Mouse (Mus musculus): ENCODE results near the gene Wipf2. TPM values are rescaled to one million over a fixed set of nuclear protein-coding genes. Genes with fewer than 3 reads are reported as not detected.

Wipf2 gene
- total and polyA plus RNA-seq, 3 experiments, result 3.1 to 25.4 (median 23.9) TPM

DNA sequence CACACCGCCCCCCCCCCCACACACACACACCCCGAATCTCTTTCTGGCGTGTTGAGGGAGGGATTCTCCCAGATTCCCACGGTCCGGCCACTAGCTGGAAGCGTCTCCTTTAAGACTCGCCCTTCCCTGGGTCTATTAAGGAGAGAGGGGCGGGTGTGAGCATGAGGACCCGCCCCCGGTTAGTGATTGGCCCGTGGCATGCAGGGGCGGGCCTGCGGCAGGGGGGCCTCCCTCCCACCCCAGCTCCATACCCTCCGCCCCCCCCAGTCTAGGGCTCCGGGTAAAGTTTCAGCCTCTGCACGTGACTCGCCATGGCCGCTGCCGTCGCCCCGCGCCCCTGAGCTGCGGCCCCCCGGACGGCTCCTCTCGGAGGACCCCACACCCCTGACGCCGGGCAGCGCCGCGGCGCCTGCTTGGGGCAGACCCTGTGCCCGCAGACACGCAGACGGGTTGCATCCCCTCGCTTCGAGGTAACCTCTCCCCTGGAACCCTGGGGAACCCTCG lies 74.0 kb downstream of the Wipf2 start:
- H3K4me1 ChIP-seq (ENCODE audit: insufficient read depth, low read depth, low read length), result peaks cover 87% of the 10 kb centered on the region
- H3K4me3 ChIP-seq (ENCODE audit: low read depth, low read length), result peak overlapping the region; percentile 81
- H3K36me3 ChIP-seq (replicated peaks), result peaks cover 21% of the 10 kb centered on the region
- H3K27me3 ChIP-seq (ENCODE audit: insufficient read depth, low read length), result peaks cover 21% of the 10 kb centered on the region
- H3K9me3 ChIP-seq (replicated peaks), result no peaks in the 10 kb centered on the region
- peak; percentile 97 for DNase-seq (ENCODE audit: low spot score)
- peak; percentile 79 for ATAC-seq (ENCODE audit: extremely low read depth, insufficient number of reproducible peaks, low FRiP score, poor library complexity, severe bottlenecking)
- TF ChIP-seq POLR2AphosphoS5 (IDR thresholded peaks at IDR 0.05; ENCODE audit: insufficient replicate concordance, low read depth, low read length) (no peak), GATA2 (IDR thresholded peaks at IDR 0.05; ENCODE audit: borderline replicate concordance, low read depth, low read length) (no peak), CTCF (IDR thresholded peaks at IDR 0.05; ENCODE audit: low read depth, low read length) (no peak), GATA1 (IDR thresholded peaks at IDR 0.05; ENCODE audit: borderline replicate concordance, low read length) (no peak), TAL1 (conservative IDR thresholded peaks at IDR 0.05; ENCODE audit: low read depth, low read length) (no peak)

DNA sequence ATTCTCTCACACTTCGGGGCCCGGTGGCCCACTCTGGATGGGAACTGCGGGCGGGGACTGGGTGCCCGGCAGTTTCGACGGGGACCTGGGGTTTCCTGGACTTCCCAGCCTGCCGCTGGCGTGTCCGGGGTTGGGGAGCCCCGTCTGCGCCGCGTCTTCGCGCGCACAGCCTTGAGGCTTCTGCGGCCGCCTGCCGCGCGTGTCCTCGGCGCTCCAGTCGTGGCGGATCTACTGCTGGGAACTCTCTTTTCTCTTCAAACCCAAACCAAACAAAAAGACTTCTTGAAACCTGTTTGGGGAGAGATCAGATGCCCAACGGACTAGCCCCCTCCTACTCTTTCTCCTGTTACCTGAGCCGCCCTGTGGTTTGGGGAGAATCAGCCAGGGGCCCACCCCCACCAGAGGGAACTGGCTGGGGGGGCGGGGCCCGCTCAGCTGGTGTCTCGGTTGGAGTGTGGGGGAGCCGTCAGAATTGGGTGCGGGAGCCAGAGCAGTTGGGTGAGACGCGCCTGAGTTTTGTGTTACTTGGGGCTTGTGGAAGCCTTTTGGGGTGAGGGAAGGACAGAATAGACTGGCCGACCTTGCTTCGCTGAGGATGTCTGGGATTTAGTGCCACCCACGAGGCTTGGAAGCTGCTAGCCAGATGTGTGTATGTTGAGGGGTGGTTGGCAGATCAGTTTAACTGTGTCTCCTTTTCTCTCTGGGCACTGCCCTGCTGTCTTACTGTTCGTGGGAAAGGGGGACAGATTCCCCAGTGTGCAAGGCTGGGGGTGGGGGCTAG lies 74.7 kb downstream of the Wipf2 start:
- peaks cover 87% of the 10 kb centered on the region for H3K4me1 ChIP-seq (ENCODE audit: insufficient read depth, low read depth, low read length)
- H3K4me3 ChIP-seq (ENCODE audit: low read depth, low read length), result peak overlapping the region; percentile 81
- no peaks in the 10 kb centered on the region for H3K9me3 ChIP-seq (replicated peaks)
- ATAC-seq (ENCODE audit: extremely low read depth, insufficient number of reproducible peaks, low FRiP score, poor library complexity, severe bottlenecking) (no peak), DNase-seq (ENCODE audit: low spot score) (peak; percentile 55)
- H3K27me3 ChIP-seq (ENCODE audit: insufficient read depth, low read length), result peaks cover 19% of the 10 kb centered on the region
- H3K36me3 ChIP-seq (replicated peaks), result peaks cover 26% of the 10 kb centered on the region
- TF ChIP-seq GATA2 (IDR thresholded peaks at IDR 0.05; ENCODE audit: borderline replicate concordance, low read depth, low read length) (no peak), TAL1 (conservative IDR thresholded peaks at IDR 0.05; ENCODE audit: low read depth, low read length) (no peak), POLR2AphosphoS5 (IDR thresholded peaks at IDR 0.05; ENCODE audit: insufficient replicate concordance, low read depth, low read length) (no peak), CTCF (IDR thresholded peaks at IDR 0.05; ENCODE audit: low read depth, low read length) (no peak), GATA1 (IDR thresholded peaks at IDR 0.05; ENCODE audit: borderline replicate concordance, low read length) (no peak)

DNA sequence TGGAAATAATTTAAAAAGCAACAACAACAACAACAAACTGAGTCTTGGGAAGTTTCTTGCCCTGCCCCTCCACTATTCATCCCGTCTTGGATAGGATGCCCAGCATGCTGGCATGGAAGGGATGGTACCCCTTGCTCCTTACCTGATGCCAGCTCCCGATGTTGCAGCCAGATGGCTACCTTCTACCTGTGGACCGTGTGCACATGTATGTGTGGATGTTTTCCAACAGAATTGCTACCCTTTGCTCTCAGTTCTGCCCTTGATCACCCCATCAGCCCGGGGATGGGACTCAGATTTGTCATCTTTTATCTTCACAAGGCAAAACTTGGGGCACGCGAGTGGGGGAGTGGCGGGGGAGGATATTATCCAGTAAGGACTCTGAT lies 75.3 kb downstream of the Wipf2 start:
- no peak for ATAC-seq (ENCODE audit: extremely low read depth, insufficient number of reproducible peaks, low FRiP score, poor library complexity, severe bottlenecking)
- TF ChIP-seq POLR2AphosphoS5 (IDR thresholded peaks at IDR 0.05; ENCODE audit: insufficient replicate concordance, low read depth, low read length) (no peak), CTCF (IDR thresholded peaks at IDR 0.05; ENCODE audit: low read depth, low read length) (no peak), GATA1 (IDR thresholded peaks at IDR 0.05; ENCODE audit: borderline replicate concordance, low read length) (no peak), GATA2 (IDR thresholded peaks at IDR 0.05; ENCODE audit: borderline replicate concordance, low read depth, low read length) (no peak), TAL1 (conservative IDR thresholded peaks at IDR 0.05; ENCODE audit: low read depth, low read length) (no peak)
- peak overlapping the region; percentile 81 for H3K4me3 ChIP-seq (ENCODE audit: low read depth, low read length)
- peaks cover 31% of the 10 kb centered on the region for H3K36me3 ChIP-seq (replicated peaks)
- no peaks in the 10 kb centered on the region for H3K9me3 ChIP-seq (replicated peaks)
- peaks cover 88% of the 10 kb centered on the region for H3K4me1 ChIP-seq (ENCODE audit: insufficient read depth, low read depth, low read length)
- peaks cover 15% of the 10 kb centered on the region for H3K27me3 ChIP-seq (ENCODE audit: insufficient read depth, low read length)
- no peak for DNase-seq (ENCODE audit: low spot score)

DNA sequence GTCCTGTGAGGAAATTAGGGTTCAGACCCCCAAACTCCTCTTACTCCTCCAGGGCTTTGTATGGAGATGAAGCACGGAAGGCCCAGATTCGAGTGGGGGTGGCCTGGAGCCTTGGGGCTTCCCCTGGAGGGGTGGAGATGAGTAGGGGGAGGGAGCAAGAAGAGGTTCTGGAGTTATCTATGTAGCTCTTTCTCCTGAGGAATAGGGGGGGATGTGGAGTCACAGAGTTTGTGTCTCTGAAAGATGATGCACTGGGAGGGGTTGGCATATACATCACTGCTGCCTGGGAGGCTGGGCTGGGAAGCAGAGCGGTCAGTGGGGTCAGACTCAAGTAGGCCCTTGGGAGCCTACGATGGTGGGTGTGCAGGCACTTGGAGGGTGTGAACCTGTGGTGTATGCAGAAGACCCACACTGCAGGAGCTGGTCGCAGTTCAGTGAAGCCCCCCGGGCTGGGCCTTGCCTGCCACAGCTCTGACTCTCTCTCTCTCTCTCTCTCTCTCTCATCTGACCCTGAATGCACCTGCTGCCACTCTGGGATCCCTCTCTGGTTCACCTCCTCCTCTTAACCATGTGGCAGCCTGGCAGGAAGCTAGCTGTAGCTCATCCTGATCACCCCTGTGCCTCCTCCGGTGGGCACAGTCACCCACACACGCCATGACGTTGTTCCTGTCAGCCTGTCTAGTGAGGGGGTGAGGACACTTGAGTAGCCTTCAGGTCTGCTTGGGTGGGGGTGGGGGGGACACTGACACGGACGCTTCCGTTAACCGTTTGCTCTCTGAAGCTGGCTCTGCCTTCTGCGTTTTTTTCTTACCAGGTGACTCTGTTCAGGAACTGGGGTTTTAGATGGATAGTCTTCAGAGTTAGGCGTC lies 75.9 kb downstream of the Wipf2 start:
- peaks cover 33% of the 10 kb centered on the region for H3K36me3 ChIP-seq (replicated peaks)
- TF ChIP-seq GATA1 (IDR thresholded peaks at IDR 0.05; ENCODE audit: borderline replicate concordance, low read length) (no peak), CTCF (IDR thresholded peaks at IDR 0.05; ENCODE audit: low read depth, low read length) (no peak), POLR2AphosphoS5 (IDR thresholded peaks at IDR 0.05; ENCODE audit: insufficient replicate concordance, low read depth, low read length) (no peak), TAL1 (conservative IDR thresholded peaks at IDR 0.05; ENCODE audit: low read depth, low read length) (no peak), GATA2 (IDR thresholded peaks at IDR 0.05; ENCODE audit: borderline replicate concordance, low read depth, low read length) (no peak)
- H3K27me3 ChIP-seq (ENCODE audit: insufficient read depth, low read length), result peaks cover 15% of the 10 kb centered on the region
- H3K4me3 ChIP-seq (ENCODE audit: low read depth, low read length), result peak overlapping the region; percentile 81
- H3K4me1 ChIP-seq (ENCODE audit: insufficient read depth, low read depth, low read length), result peaks cover 90% of the 10 kb centered on the region
- no peak for DNase-seq (ENCODE audit: low spot score)
- no peak for ATAC-seq (ENCODE audit: extremely low read depth, insufficient number of reproducible peaks, low FRiP score, poor library complexity, severe bottlenecking)
- H3K9me3 ChIP-seq (replicated peaks), result no peaks in the 10 kb centered on the region

DNA sequence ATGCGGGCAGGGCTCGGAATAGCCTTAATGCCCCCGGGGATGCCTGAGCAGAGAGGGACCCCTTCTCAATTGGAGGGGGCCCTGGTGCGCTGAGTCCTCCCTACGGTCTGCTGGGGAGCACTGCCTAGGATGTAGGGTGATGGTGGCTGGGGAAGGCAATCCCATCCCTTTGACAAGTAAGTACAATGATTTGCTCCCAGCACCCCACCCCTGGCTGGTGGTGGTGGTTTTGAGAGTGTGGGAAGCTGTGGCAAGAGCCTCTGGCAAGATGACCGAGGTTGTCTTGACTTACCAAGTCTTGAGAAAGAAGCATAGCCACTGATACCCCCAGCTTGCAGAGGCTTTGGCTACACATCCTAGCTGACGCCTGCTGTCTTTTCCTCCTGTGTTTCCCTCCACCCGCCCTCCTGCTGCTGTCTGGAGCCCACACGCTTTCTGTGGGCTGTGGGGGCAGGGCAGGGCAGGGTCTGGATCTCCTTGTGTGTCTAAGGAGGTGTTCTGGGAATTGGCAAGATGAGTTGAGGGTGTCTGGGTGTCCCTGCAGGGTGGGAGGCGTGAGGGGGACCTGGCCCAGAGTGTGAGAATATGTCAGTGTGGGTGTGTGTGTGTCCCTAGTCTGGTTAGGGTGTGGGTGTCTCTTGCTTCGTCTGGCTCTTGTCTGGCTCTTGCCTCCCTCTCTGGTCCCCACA lies 76.7 kb downstream of the Wipf2 start:
- Histone ChIP-seq H3K4me1 (ENCODE audit: insufficient read depth, low read depth, low read length) (peaks cover 95% of the 10 kb centered on the region), H3K4me3 (ENCODE audit: low read depth, low read length) (peak overlapping the region; percentile 81; the same call in 1 of the 2 replicates), H3K36me3 (replicated peaks) (peaks cover 37% of the 10 kb centered on the region), H3K27me3 (ENCODE audit: insufficient read depth, low read length) (peaks cover 13% of the 10 kb centered on the region), H3K9me3 (replicated peaks) (no peaks in the 10 kb centered on the region)
- ATAC-seq (ENCODE audit: extremely low read depth, insufficient number of reproducible peaks, low FRiP score, poor library complexity, severe bottlenecking) (no peak), DNase-seq (ENCODE audit: low spot score) (no peak)
- TF ChIP-seq GATA2 (IDR thresholded peaks at IDR 0.05; ENCODE audit: borderline replicate concordance, low read depth, low read length), result no peak
- no peak for TF ChIP-seq GATA1 (IDR thresholded peaks at IDR 0.05; ENCODE audit: borderline replicate concordance, low read length)
- TF ChIP-seq CTCF (IDR thresholded peaks at IDR 0.05; ENCODE audit: low read depth, low read length), result no peak
- no peak for TF ChIP-seq TAL1 (conservative IDR thresholded peaks at IDR 0.05; ENCODE audit: low read depth, low read length)
- TF ChIP-seq POLR2AphosphoS5 (IDR thresholded peaks at IDR 0.05; ENCODE audit: insufficient replicate concordance, low read depth, low read length), result no peak

Data from G1E (cell line).